Mouse (Mus musculus): Measurements from ENCODE around the gene 2310022A10Rik.

The 2310022A10Rik gene

DNA sequence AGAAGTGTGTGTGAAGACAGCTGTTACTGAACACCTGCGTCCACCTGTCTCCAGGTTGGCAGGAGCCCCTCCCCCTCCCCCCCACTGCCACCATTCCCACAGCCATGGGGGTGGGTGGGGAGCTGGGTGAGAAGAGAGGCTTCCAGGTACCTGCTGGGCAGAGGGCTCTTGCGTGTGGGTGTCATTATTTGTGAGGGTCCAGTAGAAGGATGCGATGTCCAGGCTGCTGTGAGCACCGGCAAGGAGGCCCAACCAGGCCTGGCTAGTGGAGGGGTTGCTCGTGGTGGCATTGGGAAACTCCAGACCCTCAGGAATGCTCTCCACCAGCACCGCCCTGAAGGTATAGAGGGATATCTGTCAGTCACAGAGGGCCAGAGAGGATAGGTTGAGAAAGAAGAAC, 12.1 kb upstream of the 2310022A10Rik start:
- DNase-seq (ENCODE audit: extremely low read depth, low read depth) = no peak

- DNase-seq (ENCODE audit: extremely low read depth, low read depth) = no peak
Observed at GRCm38 (mm10) chr7:27541431-27541830, 11.6 kb upstream of the 2310022A10Rik start.

- no peak for DNase-seq (ENCODE audit: extremely low read depth, low read depth)
Observed at GRCm38 (mm10) chr7:27541922-27542321, 11.1 kb upstream of the 2310022A10Rik start.

DNA sequence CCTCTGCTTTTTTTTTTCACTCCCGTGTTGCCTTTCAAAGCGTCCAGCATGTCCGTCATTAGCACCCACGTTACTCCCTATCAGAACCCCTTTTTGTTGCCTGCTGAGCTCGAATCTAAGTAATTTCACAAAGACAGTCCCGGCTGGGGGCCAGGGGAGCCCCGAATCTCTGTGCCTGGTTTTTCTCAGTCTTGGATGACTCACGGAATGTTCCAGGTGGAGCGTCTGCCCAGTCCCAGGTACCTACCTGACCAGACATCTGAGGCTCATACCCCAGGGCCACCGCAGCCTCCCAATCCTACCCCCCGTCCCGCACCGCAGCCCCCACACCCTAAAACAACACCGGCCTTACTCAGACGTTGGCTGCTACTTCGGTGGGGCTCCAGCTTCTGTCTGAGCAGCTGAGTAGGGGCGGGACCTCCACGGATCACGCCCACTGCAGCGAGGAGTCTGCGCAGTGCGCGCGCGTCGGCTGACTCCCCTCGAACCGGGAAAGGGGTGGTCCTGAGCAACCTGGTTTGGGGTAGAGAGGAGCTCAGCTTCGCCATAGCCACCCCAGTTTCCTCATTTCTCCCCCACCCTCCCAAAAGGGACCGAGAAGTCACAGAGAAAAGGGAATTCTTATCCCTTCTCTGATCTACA, 10.5 kb upstream of the 2310022A10Rik start:
- DNase-seq (ENCODE audit: extremely low read depth, low read depth) = peak; percentile 67

GRCm38 (mm10) chr7:27543065-27543464, 10.0 kb upstream of the 2310022A10Rik start:
- DNase-seq (ENCODE audit: extremely low read depth, low read depth) = no peak

DNA sequence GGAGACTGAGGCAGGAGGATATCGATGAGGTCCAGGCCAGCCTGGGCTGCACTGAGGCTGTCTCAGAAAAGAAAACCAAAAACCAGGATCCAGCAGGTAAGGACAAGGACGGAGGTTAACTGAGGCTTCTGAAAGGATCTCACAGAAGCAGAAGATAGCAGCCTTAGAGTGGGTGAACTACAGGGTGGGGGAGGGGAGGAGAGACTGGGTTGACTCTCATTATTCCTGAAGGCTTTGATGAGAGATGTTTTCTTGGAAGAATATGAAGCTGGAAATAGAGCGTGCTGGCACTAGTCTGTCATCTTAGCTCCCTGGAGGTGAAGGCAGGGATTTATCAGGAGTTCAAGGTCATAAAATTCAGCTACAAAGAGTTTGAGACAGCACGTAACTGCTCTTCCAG, 9.2 kb upstream of the 2310022A10Rik start:
- no peak for DNase-seq (ENCODE audit: extremely low read depth, low read depth)

DNA sequence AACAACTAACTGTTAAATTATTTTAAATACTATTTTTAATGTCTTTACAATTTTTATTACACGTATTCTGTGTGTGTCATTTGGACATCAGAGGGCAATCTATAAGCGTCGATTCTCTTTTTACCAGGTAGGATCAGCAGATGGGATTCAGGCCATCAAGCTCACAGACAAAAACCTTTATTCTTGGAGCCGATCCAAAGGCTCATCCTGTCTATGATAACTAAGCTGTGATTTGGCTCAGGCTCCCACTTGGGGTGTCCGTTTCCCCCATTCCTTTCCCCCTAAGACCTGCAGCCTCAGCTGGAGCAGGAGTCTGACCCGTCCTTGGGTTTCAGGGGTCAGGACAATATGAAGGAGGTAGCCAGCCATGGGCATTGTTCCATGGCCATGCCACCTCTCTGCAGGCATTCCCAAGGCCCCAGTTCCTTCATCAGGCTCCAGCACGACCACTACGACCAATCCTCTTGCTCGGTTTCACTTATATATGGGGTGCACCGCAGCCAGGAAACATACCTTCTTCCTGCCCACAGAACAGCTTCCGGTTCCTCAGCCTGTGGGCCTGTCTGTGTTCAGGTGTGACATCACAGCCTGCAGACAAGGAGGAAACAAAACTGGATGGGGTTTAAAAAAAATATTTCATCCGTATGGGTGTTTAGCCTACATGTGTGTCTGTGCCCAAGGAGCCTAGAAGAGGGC, 8.2 kb upstream of the 2310022A10Rik start:
- no peak for DNase-seq (ENCODE audit: extremely low read depth, low read depth)

DNA sequence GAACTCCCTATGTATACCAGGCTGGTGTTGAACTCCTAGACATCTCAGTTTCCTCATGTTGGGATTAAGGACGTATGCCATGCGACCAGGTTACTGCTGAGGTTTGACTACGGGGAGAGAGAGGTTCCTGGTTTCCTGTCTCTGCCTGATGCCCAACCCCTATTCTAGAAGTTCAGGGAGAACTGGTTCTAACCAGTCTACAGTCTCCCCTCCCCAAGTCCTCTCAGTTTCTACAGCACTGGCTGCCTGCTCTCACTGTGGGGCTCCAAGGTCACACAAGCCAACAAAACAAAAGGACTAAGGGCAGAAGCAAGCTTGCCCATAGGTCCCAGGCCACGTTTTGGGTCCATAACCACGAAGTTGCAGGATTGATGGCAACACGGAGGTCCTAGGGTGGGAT, 3.4 kb upstream of the 2310022A10Rik start:
- no peak for DNase-seq (ENCODE audit: extremely low read depth, low read depth)

DNA sequence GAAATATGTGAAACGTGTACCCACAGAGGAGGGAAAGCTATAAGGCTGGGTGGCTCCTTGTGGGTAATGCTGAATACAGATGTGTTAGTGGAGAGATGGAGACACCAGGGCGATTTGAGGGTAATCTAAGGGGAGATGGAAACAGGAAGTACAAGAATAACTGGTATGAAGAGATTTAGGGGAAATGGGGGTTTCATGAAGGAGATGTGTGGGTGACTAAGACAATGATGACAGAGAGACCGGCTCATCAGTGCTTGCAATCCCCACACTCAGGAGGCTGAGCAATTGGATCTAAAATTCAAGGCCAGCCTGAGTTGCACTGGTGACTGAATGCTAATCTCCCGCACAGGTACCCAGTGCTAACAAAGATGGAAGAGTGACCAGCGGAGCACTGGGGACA, 963 bp upstream of the 2310022A10Rik start:
- no peak for DNase-seq (ENCODE audit: extremely low read depth, low read depth)

- DNase-seq (ENCODE audit: extremely low read depth, low read depth) = no peak
Observed at GRCm38 (mm10) chr7:27560291-27560887, 7.4 kb downstream of the 2310022A10Rik start.

GRCm38 (mm10) chr7:27560978-27561377, 7.9 kb downstream of the 2310022A10Rik start:
- no peak for DNase-seq (ENCODE audit: extremely low read depth, low read depth)

DNA sequence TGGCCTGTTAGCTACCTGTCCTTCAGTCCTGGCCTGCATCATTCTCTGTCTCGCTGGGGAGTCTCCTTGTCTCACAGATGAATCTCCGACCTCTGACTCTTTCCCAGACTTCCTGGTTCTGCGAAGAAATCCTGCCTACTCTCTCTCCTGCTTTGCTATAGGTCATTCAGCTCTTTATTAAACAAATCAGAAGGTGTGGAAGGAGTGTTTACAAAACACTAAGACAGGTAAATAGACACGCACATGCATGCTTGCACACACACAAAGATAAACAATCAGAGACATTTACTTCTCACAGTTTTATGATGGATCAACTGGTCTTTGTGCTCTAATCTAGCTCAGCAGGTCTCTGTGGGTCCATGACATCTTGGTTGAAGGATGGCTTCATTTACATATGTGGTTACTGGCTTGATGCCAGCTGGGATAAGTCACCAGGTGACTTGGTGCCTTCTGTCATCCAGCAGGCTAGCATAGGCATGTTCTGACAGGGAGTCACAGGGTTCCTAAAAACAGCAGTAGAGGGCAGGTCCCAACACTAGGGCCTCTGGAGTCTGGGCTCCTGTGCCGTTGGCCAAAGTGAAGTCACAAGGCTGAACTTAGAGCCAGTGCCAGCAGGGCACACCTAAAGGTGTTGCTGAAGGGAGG, 16.7 kb downstream of the 2310022A10Rik start:
- no peak for DNase-seq (ENCODE audit: extremely low read depth, low read depth)

DNA sequence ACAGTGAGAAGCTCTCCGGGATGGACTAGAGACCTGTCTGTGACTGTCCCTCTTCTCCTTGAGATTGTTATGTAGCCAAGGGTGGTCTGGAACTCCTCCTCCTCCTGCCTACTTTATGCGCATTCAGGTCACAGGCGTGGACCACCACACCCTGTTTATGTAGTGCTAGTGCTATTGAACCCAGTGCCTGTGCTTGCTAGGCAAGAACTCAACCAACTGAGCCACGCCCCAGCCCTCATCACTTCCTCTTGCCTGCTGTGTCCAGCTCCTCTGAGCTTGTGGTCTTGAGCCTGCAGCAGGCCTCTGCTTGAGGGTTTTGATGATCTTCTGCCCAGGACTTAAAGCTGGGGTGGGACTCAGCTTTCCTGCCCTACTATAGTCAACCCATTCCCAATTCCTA, 19.1 kb downstream of the 2310022A10Rik start:
- DNase-seq (ENCODE audit: extremely low read depth, low read depth) = no peak

- DNase-seq (ENCODE audit: extremely low read depth, low read depth) = no peak
Observed at GRCm38 (mm10) chr7:27574124-27574880, 21.3 kb downstream of the 2310022A10Rik start.

- no peak for DNase-seq (ENCODE audit: extremely low read depth, low read depth)
Observed at GRCm38 (mm10) chr7:27576914-27577313, 23.9 kb downstream of the 2310022A10Rik start.

DNA sequence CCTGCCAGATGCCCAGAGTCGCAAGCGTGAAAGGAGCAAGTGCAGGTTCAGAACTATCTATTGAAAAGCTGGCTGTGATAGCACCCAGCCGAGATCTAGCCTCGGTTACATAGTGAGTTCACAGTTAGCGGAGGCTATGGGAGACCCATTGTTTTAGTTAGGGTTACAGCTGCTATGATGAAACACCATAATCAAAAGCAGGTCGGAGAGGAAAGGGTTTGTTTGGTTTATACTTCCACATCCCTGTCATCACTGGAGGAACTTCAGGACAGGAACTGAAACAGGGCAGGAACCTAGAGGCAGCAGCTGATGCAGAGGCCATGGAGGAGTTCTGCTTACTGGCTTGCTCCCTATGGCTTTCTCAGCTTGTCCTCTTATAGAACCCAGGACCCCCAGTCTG, 24.6 kb downstream of the 2310022A10Rik start:
- DNase-seq (ENCODE audit: extremely low read depth, low read depth) = no peak

GRCm38 (mm10) chr7:27578465-27578864, 25.4 kb downstream of the 2310022A10Rik start:
- DNase-seq (ENCODE audit: extremely low read depth, low read depth) = no peak

- no peak for DNase-seq (ENCODE audit: extremely low read depth, low read depth)
Observed at GRCm38 (mm10) chr7:27580380-27581174, 27.5 kb downstream of the 2310022A10Rik start.

DNA sequence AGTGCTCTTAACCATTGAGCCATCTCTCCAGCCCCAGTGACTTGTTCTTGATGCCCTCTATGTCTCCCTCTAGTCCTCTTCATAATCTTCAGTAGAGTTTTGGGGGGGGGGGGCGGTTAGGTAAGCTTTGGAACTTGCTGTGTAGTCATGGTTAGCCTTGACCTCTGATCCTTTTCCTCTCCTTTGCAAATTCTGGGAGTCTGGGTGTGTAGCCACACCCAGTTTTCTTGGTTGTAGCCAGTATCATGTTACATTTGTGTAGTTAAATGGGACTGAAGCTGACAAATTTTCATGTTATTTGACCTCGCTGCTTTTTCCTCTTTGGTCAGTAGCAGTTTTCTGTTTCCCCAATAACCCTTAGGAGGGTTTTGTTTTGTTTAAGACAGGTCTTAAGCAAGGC, 33.8 kb downstream of the 2310022A10Rik start:
- no peak for DNase-seq (ENCODE audit: extremely low read depth, low read depth)

GRCm38 (mm10) chr7:27587741-27588140, 34.7 kb downstream of the 2310022A10Rik start:
- DNase-seq (ENCODE audit: extremely low read depth, low read depth) = peak; percentile 15

- DNase-seq (ENCODE audit: extremely low read depth, low read depth) = no peak
Observed at GRCm38 (mm10) chr7:27590088-27590487, 37.1 kb downstream of the 2310022A10Rik start.
